Mouse (Mus musculus): ENCODE measurements around the gene Vstm4. TPM values are rescaled to one million over a fixed set of nuclear protein-coding genes. Genes with fewer than 3 reads are reported as not detected.

The Vstm4 gene
- polyA plus RNA-seq, 1 experiment, result not detected

- Histone ChIP-seq H3K27ac (ENCODE audit: insufficient read depth, low read depth, low read length) (no peak overlapping the region), H3K4me3 (ENCODE audit: insufficient read depth, low read length) (no peak overlapping the region), H3K4me1 (ENCODE audit: control insufficient read depth, insufficient read depth, low read length) (peaks cover 6% of the 10 kb centered on the region)
- TF ChIP-seq POLR2A (IDR thresholded peaks at IDR 0.05; ENCODE audit: borderline replicate concordance, low read depth, low read length) (no peak), CTCF (IDR thresholded peaks at IDR 0.05; ENCODE audit: low read depth, low read length) (no peak)
Observed at GRCm38 (mm10) chr14:32858361-32858760, 1.8 kb downstream of the Vstm4 start.

DNA sequence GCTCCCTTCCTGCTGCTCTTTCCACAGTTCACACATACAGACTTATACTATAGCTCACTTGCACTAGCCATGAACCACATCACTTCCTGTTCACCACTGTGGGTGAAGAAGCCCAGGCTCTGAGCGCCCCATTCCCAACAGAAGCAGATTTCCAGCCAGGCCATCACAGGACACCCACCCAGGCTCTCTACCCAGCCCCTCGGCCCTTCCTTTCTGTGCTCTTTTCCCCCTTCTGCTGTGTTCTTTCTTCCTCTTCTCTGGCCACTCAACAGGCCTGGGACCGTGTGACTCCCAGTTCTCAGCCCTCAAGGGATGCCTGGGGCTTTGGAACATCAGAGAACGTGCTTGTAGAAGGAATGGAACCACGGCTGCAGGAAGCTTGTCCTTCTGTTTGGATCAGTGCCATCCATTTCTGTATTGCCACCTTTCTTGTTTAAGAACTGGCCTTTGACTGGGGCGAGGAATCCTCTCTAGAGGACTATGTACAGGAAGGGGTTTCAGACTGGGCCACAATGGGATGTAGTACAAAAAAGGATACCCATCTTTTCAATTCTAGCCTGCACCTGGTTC is 2.5 kb downstream of the Vstm4 start:
- Histone ChIP-seq H3K4me1 (ENCODE audit: control insufficient read depth, insufficient read depth, low read length) (peaks cover 6% of the 10 kb centered on the region), H3K4me3 (ENCODE audit: insufficient read depth, low read length) (no peak overlapping the region), H3K27ac (ENCODE audit: insufficient read depth, low read depth, low read length) (no peak overlapping the region)
- TF ChIP-seq CTCF (IDR thresholded peaks at IDR 0.05; ENCODE audit: low read depth, low read length) (no peak), POLR2A (IDR thresholded peaks at IDR 0.05; ENCODE audit: borderline replicate concordance, low read depth, low read length) (no peak)

GRCm38 (mm10) chr14:32859831-32860569 is 3.4 kb downstream of the Vstm4 start:
- Histone ChIP-seq H3K4me1 (ENCODE audit: control insufficient read depth, insufficient read depth, low read length) (peaks cover 6% of the 10 kb centered on the region), H3K4me3 (ENCODE audit: insufficient read depth, low read length) (no peak overlapping the region), H3K27ac (ENCODE audit: insufficient read depth, low read depth, low read length) (no peak overlapping the region)
- TF ChIP-seq POLR2A (IDR thresholded peaks at IDR 0.05; ENCODE audit: borderline replicate concordance, low read depth, low read length), result no peak
- TF ChIP-seq CTCF (IDR thresholded peaks at IDR 0.05; ENCODE audit: low read depth, low read length), result no peak

DNA sequence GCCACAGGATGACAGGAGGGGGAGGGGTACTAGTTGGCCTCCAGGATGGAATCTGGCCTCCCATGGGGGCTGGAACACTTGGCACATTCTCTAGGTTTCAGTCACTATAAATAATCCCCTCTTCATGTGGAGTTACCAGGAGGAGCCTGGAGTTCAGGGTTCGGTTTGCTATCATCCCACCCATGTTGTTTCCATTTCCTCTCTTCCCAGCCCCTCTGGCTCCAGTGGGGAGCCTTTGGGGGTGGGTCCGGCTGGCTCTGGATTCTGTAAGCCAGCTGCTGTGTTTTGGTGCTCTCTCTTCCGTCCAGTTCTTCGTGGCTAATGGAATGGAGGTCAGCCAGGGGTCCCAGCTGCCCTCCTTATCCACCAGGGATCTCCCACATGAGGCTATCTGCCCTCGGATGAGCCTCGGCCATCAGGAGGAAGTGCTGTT is 4.6 kb downstream of the Vstm4 start:
- no peak overlapping the region for H3K4me3 ChIP-seq (ENCODE audit: insufficient read depth, low read length)
- TF ChIP-seq CTCF (IDR thresholded peaks at IDR 0.05; ENCODE audit: low read depth, low read length), result no peak
- TF ChIP-seq POLR2A (IDR thresholded peaks at IDR 0.05; ENCODE audit: borderline replicate concordance, low read depth, low read length), result no peak
- H3K27ac ChIP-seq (ENCODE audit: insufficient read depth, low read depth, low read length), result no peak overlapping the region
- peaks cover 6% of the 10 kb centered on the region for H3K4me1 ChIP-seq (ENCODE audit: control insufficient read depth, insufficient read depth, low read length)

DNA sequence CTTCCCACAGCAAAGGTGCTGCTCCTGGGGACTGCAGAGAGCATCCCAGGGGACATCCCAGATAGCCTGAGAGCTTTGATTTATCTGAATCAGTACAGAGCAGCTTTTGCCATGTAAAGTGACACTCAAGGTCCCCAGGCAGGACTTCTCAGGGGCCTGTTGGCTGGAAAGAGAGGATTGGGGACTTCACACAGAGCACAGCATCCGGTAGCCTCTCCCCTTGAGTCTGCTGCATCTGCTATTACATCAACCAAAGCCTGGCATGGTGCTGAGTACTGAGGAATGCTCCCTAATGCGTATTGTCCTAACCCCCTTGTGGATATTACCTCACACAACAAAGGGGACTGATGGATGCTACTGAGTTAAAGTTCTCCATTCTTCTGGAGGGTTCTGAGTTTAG is 5.1 kb downstream of the Vstm4 start:
- H3K4me1 ChIP-seq (ENCODE audit: control insufficient read depth, insufficient read depth, low read length), result peaks cover 6% of the 10 kb centered on the region
- no peak overlapping the region for H3K27ac ChIP-seq (ENCODE audit: insufficient read depth, low read depth, low read length)
- no peak overlapping the region for H3K4me3 ChIP-seq (ENCODE audit: insufficient read depth, low read length)
- TF ChIP-seq POLR2A (IDR thresholded peaks at IDR 0.05; ENCODE audit: borderline replicate concordance, low read depth, low read length) (no peak), CTCF (IDR thresholded peaks at IDR 0.05; ENCODE audit: low read depth, low read length) (no peak)

DNA sequence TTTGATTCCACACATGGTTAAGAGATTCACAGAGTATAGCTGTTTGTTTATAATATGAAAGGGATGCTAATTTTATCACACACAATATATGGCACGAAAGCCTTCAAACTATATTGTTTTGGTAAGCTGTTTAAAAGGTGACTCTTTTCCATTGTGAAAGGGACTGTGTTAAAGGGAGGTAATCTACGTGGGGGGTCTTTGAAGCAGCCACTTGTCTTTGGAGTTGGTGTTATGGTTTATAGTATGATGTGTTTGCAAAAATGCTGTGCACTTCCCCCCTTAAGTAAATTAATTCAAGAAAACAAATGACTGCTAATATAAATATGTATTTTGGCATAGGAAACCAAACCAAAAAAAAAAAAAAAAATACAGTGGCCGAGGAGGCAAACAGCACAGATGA is 8.8 kb downstream of the Vstm4 start:
- TF ChIP-seq POLR2A (IDR thresholded peaks at IDR 0.05; ENCODE audit: borderline replicate concordance, low read depth, low read length), result no peak
- TF ChIP-seq CTCF (IDR thresholded peaks at IDR 0.05; ENCODE audit: low read depth, low read length), result no peak
- no peak overlapping the region for H3K4me3 ChIP-seq (ENCODE audit: insufficient read depth, low read length)
- H3K4me1 ChIP-seq (ENCODE audit: control insufficient read depth, insufficient read depth, low read length), result no peaks in the 10 kb centered on the region
- no peak overlapping the region for H3K27ac ChIP-seq (ENCODE audit: insufficient read depth, low read depth, low read length)

DNA sequence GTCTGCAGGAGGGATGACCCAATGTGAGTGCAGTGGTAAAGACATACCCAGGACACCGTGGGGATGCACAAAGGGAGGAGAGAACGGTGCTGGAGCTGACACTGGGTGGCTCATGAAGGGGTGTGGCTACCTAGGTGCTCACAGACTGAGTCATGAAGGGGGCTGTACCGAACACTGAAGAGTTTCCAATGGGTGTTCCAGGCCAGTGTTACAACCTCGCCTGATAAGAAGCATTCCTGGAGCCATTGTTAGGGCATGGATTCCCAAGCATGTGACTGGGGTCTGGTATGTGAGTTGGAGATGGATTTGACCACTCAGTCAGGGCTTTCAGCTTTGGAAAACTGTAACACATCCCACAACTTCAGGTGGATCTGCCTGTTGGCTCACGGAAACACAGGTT is 15.4 kb downstream of the Vstm4 start:
- Histone ChIP-seq H3K4me3 (ENCODE audit: insufficient read depth, low read length) (no peak overlapping the region), H3K4me1 (ENCODE audit: control insufficient read depth, insufficient read depth, low read length) (no peaks in the 10 kb centered on the region), H3K27ac (ENCODE audit: insufficient read depth, low read depth, low read length) (no peak overlapping the region)
- TF ChIP-seq POLR2A (IDR thresholded peaks at IDR 0.05; ENCODE audit: borderline replicate concordance, low read depth, low read length) (no peak), CTCF (IDR thresholded peaks at IDR 0.05; ENCODE audit: low read depth, low read length) (no peak)

DNA sequence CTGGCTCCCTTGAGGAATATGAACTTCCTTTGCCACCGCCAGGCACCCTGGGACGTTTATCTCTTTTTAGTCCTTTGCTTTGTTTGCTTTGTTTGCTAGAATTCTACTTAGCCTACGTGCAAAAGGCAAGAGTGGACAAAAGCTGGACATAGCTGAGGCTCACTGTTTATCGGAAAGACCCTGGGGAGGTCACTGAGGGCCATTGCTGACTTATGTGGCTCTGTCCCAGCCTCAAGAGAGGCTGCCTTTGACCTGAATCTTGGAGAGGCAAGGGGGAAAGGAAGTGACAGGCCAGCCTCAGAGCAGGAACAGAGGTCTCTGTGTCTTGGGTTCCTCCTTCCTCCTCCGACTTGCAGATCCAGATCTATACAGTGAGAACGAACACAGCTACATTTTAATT is 21.0 kb downstream of the Vstm4 start:
- H3K27ac ChIP-seq (ENCODE audit: insufficient read depth, low read depth, low read length), result no peak overlapping the region
- H3K4me1 ChIP-seq (ENCODE audit: control insufficient read depth, insufficient read depth, low read length), result no peaks in the 10 kb centered on the region
- no peak overlapping the region for H3K4me3 ChIP-seq (ENCODE audit: insufficient read depth, low read length)
- TF ChIP-seq POLR2A (IDR thresholded peaks at IDR 0.05; ENCODE audit: borderline replicate concordance, low read depth, low read length) (no peak), CTCF (IDR thresholded peaks at IDR 0.05; ENCODE audit: low read depth, low read length) (no peak)

DNA sequence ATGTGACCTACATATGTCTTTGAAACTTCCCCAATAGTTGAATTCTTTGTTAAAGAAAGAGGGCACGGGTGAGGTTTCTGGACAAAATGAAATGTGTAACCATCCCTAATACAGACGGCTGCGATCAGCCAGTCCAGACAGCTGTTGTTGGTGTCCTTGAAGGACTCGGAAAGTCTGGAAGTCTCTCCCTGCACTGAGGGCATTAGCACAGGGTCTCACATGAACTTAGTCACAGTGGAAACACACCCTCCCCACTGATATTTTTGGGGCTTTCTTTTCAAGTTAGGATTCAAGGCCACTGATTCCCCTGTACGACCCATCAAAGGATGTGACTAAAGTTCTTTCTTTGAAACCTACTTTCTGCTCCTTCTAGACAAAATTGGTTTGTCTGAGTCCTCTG is 23.8 kb downstream of the Vstm4 start:
- H3K27ac ChIP-seq (ENCODE audit: insufficient read depth, low read depth, low read length), result no peak overlapping the region
- no peak overlapping the region for H3K4me3 ChIP-seq (ENCODE audit: insufficient read depth, low read length)
- H3K4me1 ChIP-seq (ENCODE audit: control insufficient read depth, insufficient read depth, low read length), result no peaks in the 10 kb centered on the region
- TF ChIP-seq CTCF (IDR thresholded peaks at IDR 0.05; ENCODE audit: low read depth, low read length) (no peak), POLR2A (IDR thresholded peaks at IDR 0.05; ENCODE audit: borderline replicate concordance, low read depth, low read length) (no peak)

- H3K4me1 ChIP-seq (ENCODE audit: control insufficient read depth, insufficient read depth, low read length), result no peaks in the 10 kb centered on the region
- TF ChIP-seq CTCF (IDR thresholded peaks at IDR 0.05; ENCODE audit: low read depth, low read length) (no peak), POLR2A (IDR thresholded peaks at IDR 0.05; ENCODE audit: borderline replicate concordance, low read depth, low read length) (no peak)
- no peak overlapping the region for H3K27ac ChIP-seq (ENCODE audit: insufficient read depth, low read depth, low read length)
- no peak overlapping the region for H3K4me3 ChIP-seq (ENCODE audit: insufficient read depth, low read length)
Observed at GRCm38 (mm10) chr14:32881693-32882092, 25.1 kb downstream of the Vstm4 start.
